Mouse (Mus musculus) heart, adult 2 months (tissue): Measurements from ENCODE around the gene Sept9.

Experiments used
- CTCF ChIP-seq: fragments of 200-600 bp; IDR thresholded peaks from 2 replicates; pipeline ENCODE4 v1.8.1; 2022; ENCODE audit warnings: antibody characterized with exemption, mild to moderate bottlenecking, moderate library complexity
- EP300 ChIP-seq: fragments of 200-500 bp; IDR thresholded peaks from 2 replicates; pipeline ENCODE4 v1.6.1; 2011; ENCODE audit warnings: low read depth, low read length, control low read depth; ENCODE audit not compliant: insufficient read depth
- POLR2A ChIP-seq: fragments of 200-500 bp; IDR thresholded peaks from 2 replicates; pipeline ENCODE4 v1.6.1; 2011; ENCODE audit warnings: mild to moderate bottlenecking, low read depth, low read length, control low read depth; ENCODE audit not compliant: insufficient read depth

- TF ChIP-seq CTCF (no peak), POLR2A (no peak), EP300 (no peak)
These were observed 93.0 kb downstream of the Sept9 start for GRCm38 (mm10) chr11:117292446-117292845.
